Mouse (Mus musculus) C2C12 (cell line): ENCODE data around the gene Cfap73. TPM values are rescaled to one million over a fixed set of nuclear protein-coding genes. Genes with fewer than 3 reads are reported as not detected.

ENCODE experiments used
- H3K27me3 ChIP-seq: one replicate; pipeline ENCODE4 v1.6.1; 2011; ENCODE audit not compliant: control insufficient read depth, insufficient read depth, insufficient read length
- H3K36me3 ChIP-seq: one replicate; pipeline ENCODE4 v1.6.1; 2011; ENCODE audit not compliant: control insufficient read depth, insufficient read depth
- H3K4me3 ChIP-seq: one replicate; pipeline ENCODE4 v1.5.1; 2011; ENCODE audit warnings: mild to moderate bottlenecking, control low read depth; ENCODE audit not compliant: poor library complexity, insufficient read depth, severe bottlenecking
- H3K79me2 ChIP-seq: one replicate; pipeline ENCODE4 v1.6.1; 2011; ENCODE audit not compliant: control insufficient read depth, insufficient read depth
- H3K79me3 ChIP-seq: one replicate; pipeline ENCODE4 v1.6.1; 2011; ENCODE audit warnings: low read depth, control low read depth
- H3ac ChIP-seq: one replicate; pipeline ENCODE3; 2011; ENCODE audit warnings: low read depth; ENCODE audit not compliant: control insufficient read depth, insufficient read length
- CEBPB ChIP-seq: IDR thresholded peaks from one replicate; pipeline ENCODE4 v1.6.1; 2011; ENCODE audit warnings: low read depth, mild to moderate bottlenecking, control low read depth, moderate library complexity
- CTCF ChIP-seq: IDR thresholded peaks from one replicate; pipeline ENCODE4 v1.5.1; 2011; ENCODE audit not compliant: control insufficient read depth, insufficient read depth, insufficient read length
- FOSL1 ChIP-seq: IDR thresholded peaks from one replicate; pipeline ENCODE4 v1.8.0; 2011; ENCODE audit warnings: mild to moderate bottlenecking, low read length; ENCODE audit not compliant: poor library complexity, insufficient read depth, severe bottlenecking
- MAX ChIP-seq: IDR thresholded peaks from one replicate; pipeline ENCODE4 v1.6.1; 2011; ENCODE audit warnings: mild to moderate bottlenecking, control low read depth
- MYOD1 ChIP-seq: IDR thresholded peaks from one replicate; pipeline ENCODE4 v1.6.1; 2011; ENCODE audit warnings: low read depth; ENCODE audit not compliant: control insufficient read depth, insufficient read length
- MYOG ChIP-seq: IDR thresholded peaks from one replicate; pipeline ENCODE4 v1.6.1; 2011; ENCODE audit not compliant: control insufficient read depth, insufficient read length; ENCODE audit errors: extremely low read depth
- USF1 ChIP-seq: IDR thresholded peaks from one replicate; pipeline ENCODE4 v1.6.1; 2011; ENCODE audit warnings: low read depth, mild to moderate bottlenecking, control low read depth, moderate library complexity
- polyA plus RNA-seq: library from polyadenylated mRNA; unstranded; fragments of >200 nt; fragmentation: generic; extraction: Trizol; gene quantifications from one replicate; pipeline ENCODE4 v1.2.1, GENCODE M21; 2012; ENCODE audit warnings: missing spikeins

Gene Cfap73
- polyA plus RNA-seq, 1 experiment: not detected

- TF ChIP-seq USF1 (no peak), CTCF (no peak), MAX (no peak), FOSL1 (no peak), MYOG (no peak)
- H3K4me3 ChIP-seq: no peak overlapping the region
- H3ac ChIP-seq: no peak overlapping the region
- H3K36me3 ChIP-seq: peaks cover 13% of the 10 kb centered on the region
- H3K79me3 ChIP-seq: no peaks in the 10 kb centered on the region
- H3K79me2 ChIP-seq: no peaks in the 10 kb centered on the region
- H3K27me3 ChIP-seq: peaks cover 18% of the 10 kb centered on the region
These were observed 2.9 kb downstream of the Cfap73 start for GRCm38 (mm10) chr5:120631128-120631527.

DNA sequence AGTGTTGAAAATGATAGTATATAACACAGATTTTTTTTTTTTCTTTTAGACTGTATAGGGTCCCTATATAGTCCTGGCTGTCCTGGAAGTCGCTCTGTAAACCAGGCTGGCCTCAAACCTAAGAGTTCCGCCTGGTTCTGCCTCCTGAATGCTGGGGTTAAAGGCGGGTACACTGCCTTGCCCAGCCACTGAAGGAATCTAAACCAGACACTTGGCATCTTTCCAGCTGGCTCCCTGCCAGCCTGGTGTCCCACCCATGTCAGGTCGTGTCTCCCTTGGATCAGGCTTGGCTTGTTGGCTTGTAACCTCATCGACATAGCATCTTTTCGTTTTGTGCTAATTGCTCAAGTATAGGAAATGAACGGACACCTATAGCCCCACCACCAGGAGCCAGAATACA is 5.4 kb downstream of the Cfap73 start:
- no peak overlapping the region for H3ac ChIP-seq
- H3K4me3 ChIP-seq: no peak overlapping the region
- peaks cover 37% of the 10 kb centered on the region for H3K36me3 ChIP-seq
- TF ChIP-seq CTCF (no peak), MAX (no peak), MYOD1 (no peak)
- H3K79me2 ChIP-seq: no peaks in the 10 kb centered on the region
- H3K79me3 ChIP-seq: no peaks in the 10 kb centered on the region
- H3K27me3 ChIP-seq: peaks cover 3% of the 10 kb centered on the region

GRCm38 (mm10) chr5:120627515-120628300 is 6.3 kb downstream of the Cfap73 start:
- H3K4me3 ChIP-seq: no peak overlapping the region
- H3K79me2 ChIP-seq: no peaks in the 10 kb centered on the region
- no peaks in the 10 kb centered on the region for H3K27me3 ChIP-seq
- no peaks in the 10 kb centered on the region for H3K79me3 ChIP-seq
- H3ac ChIP-seq: no peak overlapping the region
- TF ChIP-seq CTCF: no peak
- no peak for TF ChIP-seq USF1
- no peak for TF ChIP-seq MYOG
- no peak for TF ChIP-seq CEBPB
- no peak for TF ChIP-seq MAX
- TF ChIP-seq MYOD1: no peak
- no peak for TF ChIP-seq FOSL1
- peaks cover 45% of the 10 kb centered on the region for H3K36me3 ChIP-seq

DNA sequence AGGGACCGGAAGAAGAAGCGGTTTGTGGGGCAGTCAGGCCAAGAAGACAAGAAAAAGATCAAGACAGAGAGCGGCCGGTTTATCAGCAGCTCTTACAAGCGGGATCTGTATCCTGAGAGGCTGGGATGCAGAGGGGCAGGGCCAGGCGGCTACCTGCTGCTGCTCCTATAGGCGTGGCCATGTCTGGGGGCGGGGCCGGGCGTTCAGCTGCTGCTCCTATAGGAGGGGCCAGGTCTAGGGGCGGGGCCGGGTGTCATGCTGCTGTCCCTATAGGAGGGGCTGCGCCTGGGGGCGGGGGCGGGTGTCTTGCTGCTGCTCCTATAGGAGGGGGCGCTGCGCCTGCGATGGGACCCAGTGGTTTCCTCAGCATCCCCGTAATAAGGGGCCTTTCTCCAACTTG is 7.6 kb downstream of the Cfap73 start:
- H3ac ChIP-seq: no peak overlapping the region
- TF ChIP-seq CTCF: no peak
- no peak for TF ChIP-seq CEBPB
- no peak for TF ChIP-seq MYOD1
- no peak for TF ChIP-seq USF1
- H3K79me2 ChIP-seq: no peaks in the 10 kb centered on the region
- H3K27me3 ChIP-seq: no peaks in the 10 kb centered on the region
- H3K79me3 ChIP-seq: no peaks in the 10 kb centered on the region
- H3K36me3 ChIP-seq: peaks cover 53% of the 10 kb centered on the region
- H3K4me3 ChIP-seq: no peak overlapping the region

DNA sequence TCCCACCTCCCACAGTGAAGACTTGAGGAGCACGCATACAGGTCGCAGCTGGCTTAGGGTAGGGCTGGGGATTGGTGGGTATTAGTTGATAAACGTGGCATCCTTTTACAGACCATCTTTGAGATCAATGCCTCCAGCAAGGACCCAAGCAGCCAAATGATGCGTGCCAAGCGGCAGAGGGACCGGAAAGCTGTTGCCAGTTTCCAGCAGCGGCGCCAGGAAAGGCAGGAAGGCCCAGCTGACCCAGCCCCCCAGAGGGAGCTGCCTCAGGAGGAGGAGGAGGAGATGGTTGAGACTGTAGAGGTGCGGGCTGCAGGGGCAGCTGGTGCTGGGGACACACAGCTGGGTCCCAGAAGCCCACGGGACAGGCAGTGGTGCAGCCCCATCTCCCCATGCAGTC is 9.6 kb downstream of the Cfap73 start:
- H3K36me3 ChIP-seq: peaks cover 72% of the 10 kb centered on the region
- no peak overlapping the region for H3K4me3 ChIP-seq
- H3K79me3 ChIP-seq: no peaks in the 10 kb centered on the region
- no peak overlapping the region for H3ac ChIP-seq
- H3K79me2 ChIP-seq: no peaks in the 10 kb centered on the region
- TF ChIP-seq FOSL1: no peak
- no peaks in the 10 kb centered on the region for H3K27me3 ChIP-seq

DNA sequence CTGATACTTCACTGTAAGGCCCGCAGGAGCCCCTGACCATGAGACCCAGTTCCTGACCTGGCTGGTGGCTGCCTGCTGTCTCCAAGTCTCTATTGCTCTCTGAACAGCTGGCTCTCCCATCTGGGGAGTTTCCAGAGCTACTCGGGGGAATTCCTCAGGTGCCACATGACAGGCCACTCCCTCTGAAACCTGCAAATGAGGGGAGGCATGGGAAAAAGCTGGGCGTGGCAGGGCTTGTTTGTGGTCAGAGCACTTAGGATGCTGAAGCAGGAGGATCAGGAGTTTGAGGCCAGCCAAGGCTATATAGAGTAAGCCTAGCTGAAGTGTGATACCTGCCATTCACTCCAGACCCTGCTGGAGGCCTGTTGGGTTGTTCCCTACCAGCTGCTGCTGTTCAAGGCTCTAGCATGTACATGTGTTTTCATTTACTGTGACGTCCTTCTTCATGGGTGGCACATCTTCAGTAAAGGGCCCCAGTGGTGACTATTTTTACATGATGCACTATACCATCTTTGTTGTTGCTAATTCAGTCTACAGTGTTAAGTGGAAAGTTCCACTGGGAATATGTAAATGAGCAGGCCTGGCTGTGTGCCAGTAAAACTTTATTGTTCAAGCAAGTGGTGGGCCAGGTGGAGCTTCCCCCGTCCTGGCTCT is 11.7 kb downstream of the Cfap73 start:
- Histone ChIP-seq H3K79me2 (peaks cover 1% of the 10 kb centered on the region), H3K4me3 (no peak overlapping the region), H3K27me3 (no peaks in the 10 kb centered on the region), H3K79me3 (no peaks in the 10 kb centered on the region), H3ac (no peak overlapping the region), H3K36me3 (peaks cover 74% of the 10 kb centered on the region)
- no peak for TF ChIP-seq FOSL1
- no peak for TF ChIP-seq USF1
- no peak for TF ChIP-seq MYOD1
- TF ChIP-seq CEBPB: no peak

DNA sequence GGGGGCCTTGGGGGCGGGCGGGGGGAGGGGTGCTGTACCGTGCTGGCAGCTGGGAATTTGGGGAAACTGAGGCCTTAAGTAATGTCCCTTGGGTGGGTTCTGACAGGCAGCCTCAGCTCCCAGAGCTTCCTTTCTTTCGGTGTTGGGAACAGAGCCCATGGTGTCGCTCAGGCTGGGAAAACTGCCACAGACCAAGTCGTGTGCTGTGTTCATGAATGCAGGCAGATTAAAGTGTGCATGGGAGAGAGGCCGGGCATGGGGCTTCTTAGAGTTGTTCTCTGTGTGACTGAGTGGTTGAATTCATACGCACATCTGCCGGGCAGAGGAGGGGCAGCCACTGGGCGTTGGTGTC is 12.2 kb downstream of the Cfap73 start:
- Histone ChIP-seq H3K79me2 (peaks cover 6% of the 10 kb centered on the region), H3K27me3 (no peaks in the 10 kb centered on the region), H3K4me3 (no peak overlapping the region), H3K79me3 (no peaks in the 10 kb centered on the region), H3K36me3 (peaks cover 70% of the 10 kb centered on the region), H3ac (no peak overlapping the region)
- no peak for TF ChIP-seq CTCF
- TF ChIP-seq MYOD1: no peak
- no peak for TF ChIP-seq FOSL1
- TF ChIP-seq CEBPB: no peak
- no peak for TF ChIP-seq MAX
- TF ChIP-seq MYOG: no peak
- TF ChIP-seq USF1: no peak
